Mouse (Mus musculus) myocyte (in vitro differentiated cells): Measurements from ENCODE around the gene Pigb. TPM values are rescaled to one million over a fixed set of nuclear protein-coding genes. Genes with fewer than 3 reads are reported as not detected.

Experiments used
- H3K27me3 ChIP-seq: one replicate; pipeline ENCODE4 v1.6.1; 2011; ENCODE audit not compliant: control insufficient read depth, insufficient read depth, insufficient read length
- H3K36me3 ChIP-seq: one replicate; pipeline ENCODE4 v1.6.1; 2011; ENCODE audit not compliant: control insufficient read depth, insufficient read depth
- H3K4me2 ChIP-seq: one replicate; pipeline ENCODE4 v1.6.1; 2011; ENCODE audit warnings: low read depth, control low read depth
- H3K4me3 ChIP-seq: one replicate; pipeline ENCODE4 v1.5.1; 2011; ENCODE audit warnings: mild to moderate bottlenecking, control low read depth, moderate library complexity
- H3K79me2 ChIP-seq: one replicate; pipeline ENCODE4 v1.6.1; 2011; ENCODE audit not compliant: control insufficient read depth, insufficient read depth
- H3ac ChIP-seq: one replicate; pipeline ENCODE4 v1.6.1; 2011; ENCODE audit not compliant: control insufficient read depth, insufficient read length
- CEBPB ChIP-seq: IDR thresholded peaks from 2 replicates; pipeline ENCODE4 v1.6.1; 2011; ENCODE audit warnings: mild to moderate bottlenecking, moderate library complexity; ENCODE audit not compliant: poor library complexity, insufficient read depth, severe bottlenecking
- E2F4 ChIP-seq: IDR thresholded peaks from one replicate; pipeline ENCODE4 v1.6.1; 2011; ENCODE audit warnings: mild to moderate bottlenecking, control low read depth, moderate library complexity; ENCODE audit not compliant: insufficient read depth
- MAX ChIP-seq: IDR thresholded peaks from one replicate; pipeline ENCODE4 v1.6.1; 2011; ENCODE audit warnings: low read depth, mild to moderate bottlenecking, control low read depth
- MYOD1 ChIP-seq, 3 experiments: IDR thresholded peaks; one replicate each; pipeline ENCODE4 v1.6.1; 2011; ENCODE audit warnings: control low read depth in 2 of 3, low read depth in 2 of 3, mild to moderate bottlenecking in 2 of 3, moderate library complexity in 1 of 3; ENCODE audit not compliant: insufficient read length in 2 of 3, control insufficient read depth in 1 of 3
- MYOG ChIP-seq, 3 experiments: IDR thresholded peaks; one replicate each; pipeline ENCODE4 v1.6.1; 2011; ENCODE audit warnings: control low read depth in 2 of 3, low read depth in 2 of 3, mild to moderate bottlenecking in 2 of 3; ENCODE audit not compliant: insufficient read length in 2 of 3, control insufficient read depth in 1 of 3, insufficient read depth in 1 of 3
- POLR2A ChIP-seq: IDR thresholded peaks from one replicate; pipeline ENCODE4 v1.6.1; 2011; ENCODE audit warnings: low read depth, mild to moderate bottlenecking, control low read depth, moderate library complexity; ENCODE audit not compliant: insufficient read length
- POLR2AphosphoS2 ChIP-seq: IDR thresholded peaks from one replicate; pipeline ENCODE4 v1.6.1; 2011; ENCODE audit warnings: low read depth, control low read depth; ENCODE audit not compliant: insufficient read length
- REST ChIP-seq: IDR thresholded peaks from one replicate; pipeline ENCODE4 v1.6.1; 2011; ENCODE audit warnings: mild to moderate bottlenecking, control low read depth, moderate library complexity; ENCODE audit not compliant: insufficient read depth, insufficient read length
- SRF ChIP-seq: IDR thresholded peaks from one replicate; pipeline ENCODE4 v1.6.1; 2011; ENCODE audit warnings: low read depth; ENCODE audit not compliant: control insufficient read depth, insufficient read length
- TCF12 ChIP-seq: IDR thresholded peaks from one replicate; pipeline ENCODE4 v1.6.1; 2011; ENCODE audit warnings: mild to moderate bottlenecking, control low read depth; ENCODE audit not compliant: poor library complexity, insufficient read depth, severe bottlenecking
- TCF3 ChIP-seq: IDR thresholded peaks from one replicate; pipeline ENCODE4 v1.6.1; 2011; ENCODE audit warnings: low read depth, control low read depth; ENCODE audit not compliant: insufficient read length
- USF1 ChIP-seq: IDR thresholded peaks from one replicate; pipeline ENCODE4 v1.6.1; 2011; ENCODE audit warnings: low read depth, mild to moderate bottlenecking, control low read depth, moderate library complexity
- polyA plus RNA-seq: library from polyadenylated mRNA; unstranded; fragments of >200 nt; fragmentation: generic; extraction: Trizol; gene quantifications from one replicate; pipeline ENCODE4 v1.2.1, GENCODE M21; 2012; ENCODE audit warnings: missing spikeins

The Pigb gene
- polyA plus RNA-seq, 1 experiment, result 5.3 TPM

- TF ChIP-seq USF1 (no peak), POLR2A (no peak)
- Histone ChIP-seq H3K36me3 (no peaks in the 10 kb centered on the region), H3K27me3 (peaks cover 3% of the 10 kb centered on the region), H3K4me3 (no peak overlapping the region), H3K79me2 (no peaks in the 10 kb centered on the region), H3K4me2 (no peak overlapping the region), H3ac (no peak overlapping the region)
Observed at GRCm38 (mm10) chr9:73049833-73050232, 9.7 kb upstream of the Pigb start.

DNA sequence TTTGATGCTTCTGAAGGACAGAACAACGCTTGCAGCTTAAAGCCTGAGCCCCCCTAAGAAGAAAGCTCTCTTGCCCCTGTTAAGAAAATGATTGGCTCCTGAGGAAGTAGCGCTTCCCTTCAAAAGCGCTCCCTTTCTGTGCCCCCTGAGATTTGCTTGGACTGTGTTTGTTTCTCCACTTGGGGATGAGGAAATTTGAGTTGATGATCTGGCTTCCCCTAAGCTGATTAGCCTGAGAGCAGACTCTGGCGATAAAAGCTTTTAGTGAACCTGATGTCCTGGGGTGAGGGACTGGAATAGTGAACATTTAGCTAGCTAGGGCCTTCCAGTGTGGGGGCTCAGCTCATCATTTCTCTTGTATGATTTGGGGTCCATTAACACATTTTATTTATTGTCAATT, 8.7 kb upstream of the Pigb start:
- H3K4me2 ChIP-seq, result no peak overlapping the region
- H3ac ChIP-seq, result no peak overlapping the region
- TF ChIP-seq CEBPB (no peak), TCF12 (no peak), MYOD1 (IDR thresholded peaks at IDR 0.05; ENCODE audit: control insufficient read depth in 1 of 3, insufficient read length in 2 of 3, low read depth in 2 of 3) (no peak), POLR2AphosphoS2 (no peak), USF1 (no peak), POLR2A (no peak), REST (no peak), TCF3 (no peak), SRF (no peak), MYOG (IDR thresholded peaks at IDR 0.05; ENCODE audit: control insufficient read depth in 1 of 3, insufficient read depth in 1 of 3, insufficient read length in 2 of 3, low read depth in 2 of 3) (no peak), MAX (no peak), E2F4 (no peak)
- no peaks in the 10 kb centered on the region for H3K79me2 ChIP-seq
- no peaks in the 10 kb centered on the region for H3K36me3 ChIP-seq
- H3K4me3 ChIP-seq, result no peak overlapping the region
- no peaks in the 10 kb centered on the region for H3K27me3 ChIP-seq

DNA sequence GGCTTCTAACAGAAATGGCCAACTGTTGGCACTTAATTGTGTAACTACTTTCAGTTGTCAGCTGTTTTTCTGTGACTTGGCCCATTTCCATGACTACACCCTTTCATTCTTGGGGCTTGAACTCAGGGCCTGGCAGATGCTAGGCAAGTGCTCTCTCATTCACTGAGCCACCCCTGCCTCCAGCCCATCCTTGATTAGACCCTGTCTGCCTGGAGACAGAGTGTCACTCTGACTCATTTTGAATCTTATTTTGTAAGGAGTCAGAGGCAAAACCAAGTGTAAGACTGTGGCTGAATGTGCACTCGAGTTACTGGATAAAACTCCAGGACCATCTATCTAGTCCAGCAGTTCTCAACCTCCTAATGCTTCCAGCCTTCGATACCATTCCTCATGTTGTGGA, 7.7 kb upstream of the Pigb start:
- no peaks in the 10 kb centered on the region for H3K79me2 ChIP-seq
- H3K4me2 ChIP-seq, result no peak overlapping the region
- no peaks in the 10 kb centered on the region for H3K27me3 ChIP-seq
- no peak overlapping the region for H3K4me3 ChIP-seq
- H3ac ChIP-seq, result no peak overlapping the region
- no peak for TF ChIP-seq USF1
- no peak for TF ChIP-seq REST
- no peak for TF ChIP-seq E2F4
- no peak for TF ChIP-seq POLR2AphosphoS2
- no peak for TF ChIP-seq MAX
- TF ChIP-seq MYOG (IDR thresholded peaks at IDR 0.05; ENCODE audit: control insufficient read depth in 1 of 3, insufficient read depth in 1 of 3, insufficient read length in 2 of 3, low read depth in 2 of 3), result no peak
- TF ChIP-seq MYOD1 (IDR thresholded peaks at IDR 0.05; ENCODE audit: control insufficient read depth in 1 of 3, insufficient read length in 2 of 3, low read depth in 2 of 3), result no peak
- no peak for TF ChIP-seq TCF12
- H3K36me3 ChIP-seq, result no peaks in the 10 kb centered on the region

- Histone ChIP-seq H3ac (no peak overlapping the region), H3K79me2 (no peaks in the 10 kb centered on the region), H3K4me3 (no peak overlapping the region), H3K4me2 (no peak overlapping the region), H3K27me3 (no peaks in the 10 kb centered on the region), H3K36me3 (no peaks in the 10 kb centered on the region)
- no peak for TF ChIP-seq POLR2AphosphoS2
- TF ChIP-seq REST, result no peak
- TF ChIP-seq MYOG (IDR thresholded peaks at IDR 0.05; ENCODE audit: control insufficient read depth in 1 of 3, insufficient read depth in 1 of 3, insufficient read length in 2 of 3, low read depth in 2 of 3), result no peak
- TF ChIP-seq MYOD1 (IDR thresholded peaks at IDR 0.05; ENCODE audit: control insufficient read depth in 1 of 3, insufficient read length in 2 of 3, low read depth in 2 of 3), result no peak
- no peak for TF ChIP-seq MAX
- no peak for TF ChIP-seq CEBPB
- no peak for TF ChIP-seq USF1
- TF ChIP-seq TCF12, result no peak
- TF ChIP-seq SRF, result no peak
- no peak for TF ChIP-seq POLR2A
- TF ChIP-seq E2F4, result no peak
- no peak for TF ChIP-seq TCF3
Observed at GRCm38 (mm10) chr9:73045711-73046110, 5.5 kb upstream of the Pigb start.

DNA sequence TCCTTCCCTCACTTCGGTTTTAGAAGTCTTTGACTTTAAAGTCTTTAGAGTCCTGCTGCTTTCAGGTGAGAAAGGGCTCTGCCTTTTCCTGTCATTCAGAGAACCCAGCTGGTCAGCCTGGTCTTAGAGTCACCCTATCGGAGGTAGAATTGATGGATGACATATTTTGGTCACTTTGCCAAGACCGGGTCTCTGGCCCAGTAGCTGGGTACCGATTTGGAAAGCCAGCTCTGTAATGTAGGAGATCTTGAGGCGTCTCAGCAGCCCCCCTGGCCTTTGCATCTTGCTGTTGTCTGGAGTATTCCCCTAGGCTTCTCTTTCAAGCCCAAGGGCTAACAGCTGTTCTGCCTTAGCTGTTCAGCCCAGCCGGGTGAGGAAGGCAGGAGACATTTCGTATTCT, 5.0 kb upstream of the Pigb start:
- Histone ChIP-seq H3K4me3 (no peak overlapping the region), H3ac (no peak overlapping the region), H3K4me2 (peak overlapping the region; percentile 71), H3K27me3 (no peaks in the 10 kb centered on the region), H3K79me2 (peaks cover 5% of the 10 kb centered on the region), H3K36me3 (no peaks in the 10 kb centered on the region)
- TF ChIP-seq TCF12, result no peak
- no peak for TF ChIP-seq SRF
- no peak for TF ChIP-seq REST
- no peak for TF ChIP-seq MYOG (IDR thresholded peaks at IDR 0.05; ENCODE audit: control insufficient read depth in 1 of 3, insufficient read depth in 1 of 3, insufficient read length in 2 of 3, low read depth in 2 of 3)
- no peak for TF ChIP-seq CEBPB
- no peak for TF ChIP-seq E2F4
- TF ChIP-seq TCF3, result no peak
- no peak for TF ChIP-seq MYOD1 (IDR thresholded peaks at IDR 0.05; ENCODE audit: control insufficient read depth in 1 of 3, insufficient read length in 2 of 3, low read depth in 2 of 3)
- no peak for TF ChIP-seq USF1
- TF ChIP-seq POLR2AphosphoS2, result no peak
- no peak for TF ChIP-seq MAX
- TF ChIP-seq POLR2A, result no peak
